Mouse (Mus musculus): ENCODE measurements around the gene Pik3r2. TPM values are rescaled to one million over a fixed set of nuclear protein-coding genes. Genes with fewer than 3 reads are reported as not detected.

Gene Pik3r2
- polyA plus RNA-seq, 1 experiment from 2014 or later: 56.8 TPM

- WGBS: 83% methylated on average over 8 of the region's 8 CpGs
- Histone ChIP-seq H3K36me3 (no peaks in the 10 kb centered on the region), H3K4me3 (no peak overlapping the region), H3K27ac (no peak overlapping the region), H3K9ac (no peak overlapping the region), H3K9me3 (no peaks in the 10 kb centered on the region), H3K27me3 (0 out of 2 replicates have a peak, but pooled peaks cover 5% of the 10 kb centered on the region), H3K4me1 (0 out of 2 replicates have a peak, but pooled peaks cover 4% of the 10 kb centered on the region), H3K4me2 (no peak overlapping the region)
- no peak for ATAC-seq (ENCODE audit: borderline replicate concordance, extremely low read depth, low FRiP score, low TSS enrichment)
Observed at GRCm38 (mm10) chr8:70721601-70722000, 54.9 kb downstream of the Pik3r2 start.

DNA sequence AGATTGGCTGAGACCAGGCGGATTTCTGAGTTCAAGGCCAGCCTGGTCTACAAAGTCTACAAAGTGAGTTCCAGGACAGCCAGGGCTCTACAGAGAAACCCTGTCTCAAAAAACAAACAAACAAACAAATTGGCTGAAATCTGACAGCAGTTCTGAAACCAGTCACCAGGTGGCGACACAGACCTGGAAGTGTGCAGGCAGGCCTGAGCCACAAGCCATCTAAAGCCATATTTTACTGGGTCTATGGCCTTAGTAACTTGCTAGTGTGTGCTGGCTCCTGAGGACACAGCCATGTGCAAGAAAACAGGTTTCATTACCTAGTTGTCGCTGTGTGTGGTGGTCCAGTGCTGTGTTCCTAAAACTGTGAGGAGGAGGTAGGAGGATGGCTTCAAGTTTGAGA is 55.8 kb downstream of the Pik3r2 start:
- ATAC-seq (ENCODE audit: borderline replicate concordance, extremely low read depth, low FRiP score, low TSS enrichment): no peak; the same call in 1 of the 2 replicates
- no peaks in the 10 kb centered on the region for H3K9me3 ChIP-seq
- H3K4me1 ChIP-seq: 0 out of 2 replicates have a peak, but pooled peaks cover 4% of the 10 kb centered on the region
- no peak overlapping the region for H3K27ac ChIP-seq
- H3K4me2 ChIP-seq: no peak overlapping the region
- 6% methylated on average over 3 of the region's 3 CpGs for WGBS
- no peaks in the 10 kb centered on the region for H3K36me3 ChIP-seq
- H3K4me3 ChIP-seq: no peak overlapping the region
- H3K27me3 ChIP-seq: no peaks in the 10 kb centered on the region
- H3K9ac ChIP-seq: no peak overlapping the region

GRCm38 (mm10) chr8:70719796-70720270 is 56.7 kb downstream of the Pik3r2 start:
- no peaks in the 10 kb centered on the region for H3K36me3 ChIP-seq
- no peaks in the 10 kb centered on the region for H3K27me3 ChIP-seq
- H3K4me3 ChIP-seq: no peak overlapping the region
- 44% methylated on average over 9 of the region's 9 CpGs for WGBS
- H3K4me1 ChIP-seq: 0 out of 2 replicates have a peak, but pooled peaks cover 4% of the 10 kb centered on the region
- ATAC-seq (ENCODE audit: borderline replicate concordance, extremely low read depth, low FRiP score, low TSS enrichment): no peak
- no peak overlapping the region for H3K4me2 ChIP-seq
- no peaks in the 10 kb centered on the region for H3K9me3 ChIP-seq
- H3K9ac ChIP-seq: no peak overlapping the region
- H3K27ac ChIP-seq: no peak overlapping the region

DNA sequence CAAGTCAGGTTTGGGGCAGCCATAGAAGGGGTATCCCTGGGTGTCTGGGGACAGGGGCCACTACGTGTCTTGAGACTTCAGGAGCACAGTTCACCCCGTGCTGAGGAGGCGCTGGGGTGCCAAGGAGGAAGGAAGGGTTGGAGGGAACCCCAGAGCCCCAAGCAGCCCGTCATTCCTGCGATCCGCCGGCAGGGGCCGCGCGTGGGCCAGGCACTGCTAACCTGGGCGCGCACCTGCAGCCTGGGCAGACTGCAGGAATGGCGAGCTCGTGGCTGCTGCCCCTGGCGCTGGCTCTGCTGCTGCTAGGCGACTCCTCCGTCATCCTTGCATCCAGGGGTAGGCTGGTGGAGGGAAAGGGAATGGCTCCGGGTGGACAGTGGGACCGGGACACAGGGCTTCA is 58.2 kb downstream of the Pik3r2 start, which contains the start of gene Gm3336:
Gene Gm3336, plus strand, starts transcription at position 247 of the 400 bp plus-strand sequence.
- Histone ChIP-seq H3K4me1 (0 out of 2 replicates have a peak, but pooled peaks cover 4% of the 10 kb centered on the region), H3K9me3 (no peaks in the 10 kb centered on the region), H3K27me3 (no peaks in the 10 kb centered on the region), H3K4me2 (no peak within 1 kb of the TSS), H3K36me3 (no peaks in the 10 kb centered on the region), H3K27ac (no peak within 1 kb of the TSS), H3K4me3 (no peak within 1 kb of the TSS), H3K9ac (no peak within 1 kb of the TSS)
- peak; percentile 15; the same call in 1 of the 2 replicates for ATAC-seq (ENCODE audit: borderline replicate concordance, extremely low read depth, low FRiP score, low TSS enrichment)
- 1% methylated on average over 19 of the region's 19 CpGs for WGBS

Small RNA genes lying within 50 kb of the gene (microRNA-seq; reads per million reads assigned to microRNA genes)
- gene Mir7240: not detected

Other genes starting within 250 kb of the Pik3r2 start
- gene Fkbp8, start 249.0 kb downstream of the Pik3r2 start, polyA plus RNA-seq (2015; fragmentation: Nextera tagmentation; extraction: Ambion mirVana): 307 and 313 TPM in 2 replicates
- gene Kxd1, start 248.8 kb downstream of the Pik3r2 start, polyA plus RNA-seq (2015; fragmentation: Nextera tagmentation; extraction: Ambion mirVana): 50.0 and 54.4 TPM in 2 replicates
- 17.2 and 17.5 TPM in 2 replicates for gene Ell, start 237.3 kb downstream of the Pik3r2 start, polyA plus RNA-seq (2015; fragmentation: Nextera tagmentation; extraction: Ambion mirVana)
- 134 TPM in 2 replicates for gene Isyna1, start 182.3 kb downstream of the Pik3r2 start, polyA plus RNA-seq (2015; fragmentation: Nextera tagmentation; extraction: Ambion mirVana)
- gene Ssbp4, start 167.8 kb downstream of the Pik3r2 start, polyA plus RNA-seq (2015; fragmentation: Nextera tagmentation; extraction: Ambion mirVana): 111 and 122 TPM in 2 replicates
- 1.9 and 2.5 TPM in 2 replicates for gene Lrrc25, start 160.6 kb downstream of the Pik3r2 start, polyA plus RNA-seq (2015; fragmentation: Nextera tagmentation; extraction: Ambion mirVana)
- gene Gdf15, start 144.3 kb downstream of the Pik3r2 start, polyA plus RNA-seq (2015; fragmentation: Nextera tagmentation; extraction: Ambion mirVana): 0.31 and 0.45 TPM in 2 replicates
- 38.5 and 47.7 TPM in 2 replicates for gene Pgpep1, start 116.3 kb downstream of the Pik3r2 start, polyA plus RNA-seq (2015; fragmentation: Nextera tagmentation; extraction: Ambion mirVana)
- gene Lsm4, start 103.5 kb downstream of the Pik3r2 start, polyA plus RNA-seq (2015; fragmentation: Nextera tagmentation; extraction: Ambion mirVana): 268 and 320 TPM in 2 replicates
- 49.7 TPM in 2 replicates for gene Jund, start 77.8 kb downstream of the Pik3r2 start, polyA plus RNA-seq (2015; fragmentation: Nextera tagmentation; extraction: Ambion mirVana)
- 0.02 TPM in 1 of 2 replicates, not detected in the other for gene Iqcn, start 73.3 kb downstream of the Pik3r2 start, polyA plus RNA-seq (2015; fragmentation: Nextera tagmentation; extraction: Ambion mirVana)
- not detected in 2 replicates for gene Gm3336, start 58.2 kb downstream of the Pik3r2 start, polyA plus RNA-seq (2015; fragmentation: Nextera tagmentation; extraction: Ambion mirVana)
- gene Pde4c, start 53.0 kb downstream of the Pik3r2 start, polyA plus RNA-seq (2015; fragmentation: Nextera tagmentation; extraction: Ambion mirVana): 0.08 and 0.16 TPM in 2 replicates
- 12.8 and 12.9 TPM in 2 replicates for gene Rab3a, start 22.0 kb downstream of the Pik3r2 start, polyA plus RNA-seq (2015; fragmentation: Nextera tagmentation; extraction: Ambion mirVana)
- gene Mpv17l2, start 15.8 kb downstream of the Pik3r2 start, polyA plus RNA-seq (2015; fragmentation: Nextera tagmentation; extraction: Ambion mirVana): 35.4 and 36.2 TPM in 2 replicates
- gene Mast3, start 28.3 kb upstream of the Pik3r2 start, polyA plus RNA-seq (2015; fragmentation: Nextera tagmentation; extraction: Ambion mirVana): 13.6 and 15.8 TPM in 2 replicates
- 0.16 and 0.27 TPM in 2 replicates for gene Il12rb1, start 31.7 kb upstream of the Pik3r2 start, polyA plus RNA-seq (2015; fragmentation: Nextera tagmentation; extraction: Ambion mirVana)
- 4.5 and 5.5 TPM in 2 replicates for gene Arrdc2, start 63.0 kb upstream of the Pik3r2 start, polyA plus RNA-seq (2015; fragmentation: Nextera tagmentation; extraction: Ambion mirVana)
- gene Kcnn1, start 86.5 kb upstream of the Pik3r2 start, polyA plus RNA-seq (2015; fragmentation: Nextera tagmentation; extraction: Ambion mirVana): 1.2 TPM in 2 replicates
- gene Ccdc124, start 97.2 kb upstream of the Pik3r2 start, polyA plus RNA-seq (2015; fragmentation: Nextera tagmentation; extraction: Ambion mirVana): 112 and 118 TPM in 2 replicates
- gene Slc5a5, start 116.0 kb upstream of the Pik3r2 start, polyA plus RNA-seq (2015; fragmentation: Nextera tagmentation; extraction: Ambion mirVana): 0.25 and 0.29 TPM in 2 replicates
- gene Rpl18a, start 120.7 kb upstream of the Pik3r2 start, polyA plus RNA-seq (2015; fragmentation: Nextera tagmentation; extraction: Ambion mirVana): 4,502 and 4,535 TPM in 2 replicates
- gene Map1s, start 129.2 kb upstream of the Pik3r2 start, polyA plus RNA-seq (2015; fragmentation: Nextera tagmentation; extraction: Ambion mirVana): 49.8 and 50.9 TPM in 2 replicates